Mouse (Mus musculus) MEL (cell line): ENCODE results near the gene Dop1a. TPM values are rescaled to one million over a fixed set of nuclear protein-coding genes. Genes with fewer than 3 reads are reported as not detected.

Experiments used
- DNase-seq: peaks from one replicate; pipeline ENCODE4 v3.0.0; 2011; ENCODE audit warnings: low read depth, low spot score
- H3K27ac ChIP-seq: 2 replicates; pipeline ENCODE4 v1.5.1; 2012; ENCODE audit warnings: low read depth, mild to moderate bottlenecking, control low read depth, low read length, moderate library complexity; ENCODE audit not compliant: control insufficient read depth
- H3K27me3 ChIP-seq, 2 experiments: fragments of 150-350 bp in 1 of 2; sonication (generic) in 1 of 2; 2 replicates each; pipeline ENCODE4 v1.6.1; 2012; ENCODE audit warnings: low read length in 2 of 2, mild to moderate bottlenecking in 2 of 2, improper control_type of control experiment in 1 of 2, moderate library complexity in 1 of 2; ENCODE audit not compliant: insufficient read depth in 2 of 2, control insufficient read depth in 1 of 2
- H3K36me3 ChIP-seq, 2 experiments: 2 replicates each; pipeline ENCODE4 v1.6.1; 2012 to 2014; ENCODE audit warnings: low read length in 2 of 2, improper control_type of control experiment in 1 of 2, inconsistent platforms in 1 of 2, mild to moderate bottlenecking in 1 of 2; ENCODE audit not compliant: insufficient read depth in 2 of 2, control insufficient read depth in 1 of 2
- H3K4me1 ChIP-seq, 2 experiments: fragments of 150-350 bp in 1 of 2; sonication (generic) in 1 of 2; 2 replicates each; pipeline ENCODE4 v1.6.1; 2012; ENCODE audit warnings: low read length in 2 of 2, improper control_type of control experiment in 1 of 2, mild to moderate bottlenecking in 1 of 2; ENCODE audit not compliant: insufficient read depth in 2 of 2, control insufficient read depth in 1 of 2
- H3K4me3 ChIP-seq, 2 experiments: fragments of 150-350 bp in 1 of 2; sonication (generic) in 1 of 2; 2 replicates each; pipeline ENCODE4 v1.5.1; 2012; ENCODE audit warnings: low read depth in 2 of 2, low read length in 2 of 2, mild to moderate bottlenecking in 2 of 2, moderate library complexity in 2 of 2, control low read depth in 1 of 2, improper control_type of control experiment in 1 of 2; ENCODE audit not compliant: control insufficient read depth in 1 of 2, insufficient read depth in 1 of 2
- H3K79me2 ChIP-seq: 2 replicates; pipeline ENCODE4 v1.6.1; 2012; ENCODE audit warnings: mild to moderate bottlenecking, low read length, moderate library complexity; ENCODE audit not compliant: control insufficient read depth, poor library complexity, insufficient read depth
- H3K9ac ChIP-seq: 2 replicates; pipeline ENCODE4 v1.6.1; 2012; ENCODE audit warnings: low read depth, mild to moderate bottlenecking, control low read depth, low read length, moderate library complexity; ENCODE audit not compliant: control insufficient read depth, poor library complexity, severe bottlenecking
- H3K9me3 ChIP-seq: fragments of 150-350 bp; sonication (generic); replicated peaks from 2 replicates; pipeline ENCODE4 v1.6.1; 2012; ENCODE audit warnings: mild to moderate bottlenecking, low read length, improper control_type of control experiment, moderate library complexity; ENCODE audit not compliant: insufficient read depth
- BHLHE40 ChIP-seq: IDR thresholded peaks from 2 replicates; pipeline ENCODE4 v1.6.1; 2012; ENCODE audit warnings: low read depth, mild to moderate bottlenecking, inconsistent platforms, low read length, improper control_type of control experiment, borderline replicate concordance
- CHD1 ChIP-seq: IDR thresholded peaks from 2 replicates; pipeline ENCODE4 v1.6.1; 2012; ENCODE audit warnings: low read depth, mild to moderate bottlenecking, inconsistent platforms, low read length, improper control_type of control experiment
- CHD2 ChIP-seq: IDR thresholded peaks from 2 replicates; pipeline ENCODE4 v1.6.1; 2011; ENCODE audit warnings: low read length, improper control_type of control experiment
- E2F4 ChIP-seq: IDR thresholded peaks from 2 replicates; pipeline ENCODE4 v1.6.1; 2011; ENCODE audit warnings: low read depth, low read length, improper control_type of control experiment, borderline replicate concordance
- ELF1 ChIP-seq: IDR thresholded peaks from 2 replicates; pipeline ENCODE4 v1.6.1; 2014; ENCODE audit warnings: low read depth, mild to moderate bottlenecking, inconsistent platforms, low read length, improper control_type of control experiment, moderate library complexity
- ETS1 ChIP-seq: IDR thresholded peaks from 2 replicates; pipeline ENCODE4 v1.6.1; 2012; ENCODE audit warnings: low read depth, mild to moderate bottlenecking, inconsistent platforms, low read length, improper control_type of control experiment, moderate library complexity
- GABPA ChIP-seq: IDR thresholded peaks from 2 replicates; pipeline ENCODE4 v1.6.1; 2012; ENCODE audit warnings: low read depth, mild to moderate bottlenecking, inconsistent platforms, low read length, improper control_type of control experiment, moderate library complexity
- HCFC1 ChIP-seq: IDR thresholded peaks from 2 replicates; pipeline ENCODE4 v1.6.1; 2012; ENCODE audit warnings: low read depth, mild to moderate bottlenecking, inconsistent platforms, low read length, improper control_type of control experiment, moderate library complexity
- JUND ChIP-seq: IDR thresholded peaks from 2 replicates; pipeline ENCODE4 v1.6.1; 2011; ENCODE audit warnings: low read depth, mild to moderate bottlenecking, improper control_type of control experiment, low read length
- KAT2A ChIP-seq: conservative IDR thresholded peaks from 2 replicates; pipeline ENCODE4 v1.6.1; 2012; ENCODE audit warnings: low read depth, low read length, improper control_type of control experiment, inconsistent platforms
- MAFK ChIP-seq: IDR thresholded peaks from 2 replicates; pipeline ENCODE4 v1.6.1; 2011; ENCODE audit warnings: low read depth, mild to moderate bottlenecking, low read length, improper control_type of control experiment, borderline replicate concordance
- MAX ChIP-seq: IDR thresholded peaks from 2 replicates; pipeline ENCODE4 v1.6.1; 2011; ENCODE audit warnings: low read length, improper control_type of control experiment
- MXI1 ChIP-seq: IDR thresholded peaks from 2 replicates; pipeline ENCODE4 v1.6.1; 2011; ENCODE audit warnings: mild to moderate bottlenecking, low read depth, low read length, improper control_type of control experiment
- NELFE ChIP-seq: IDR thresholded peaks from 2 replicates; pipeline ENCODE4 v1.6.1; 2011; ENCODE audit warnings: low read depth, low read length, improper control_type of control experiment
- NRF1 ChIP-seq: IDR thresholded peaks from 2 replicates; pipeline ENCODE4 v1.6.1; 2014; ENCODE audit warnings: low read depth, mild to moderate bottlenecking, inconsistent platforms, low read length, improper control_type of control experiment, moderate library complexity; ENCODE audit not compliant: poor library complexity, insufficient read depth, severe bottlenecking
- POLR2AphosphoS5 ChIP-seq: IDR thresholded peaks from 2 replicates; pipeline ENCODE4 v1.6.1; 2012; ENCODE audit warnings: low read depth, borderline replicate concordance, mild to moderate bottlenecking, inconsistent platforms, low read length, moderate library complexity, mixed read lengths
- RAD21 ChIP-seq: IDR thresholded peaks from 2 replicates; pipeline ENCODE4 v1.6.1; 2011; ENCODE audit warnings: mild to moderate bottlenecking, low read depth, low read length, improper control_type of control experiment
- RCOR1 ChIP-seq: IDR thresholded peaks from 2 replicates; pipeline ENCODE4 v1.6.1; 2012; ENCODE audit warnings: low read depth, mild to moderate bottlenecking, inconsistent platforms, low read length, improper control_type of control experiment
- SIN3A ChIP-seq: IDR thresholded peaks from 2 replicates; pipeline ENCODE4 v1.6.1; 2012; ENCODE audit warnings: low read length, improper control_type of control experiment, inconsistent platforms
- SMC3 ChIP-seq: IDR thresholded peaks from 2 replicates; pipeline ENCODE4 v1.6.1; 2011; ENCODE audit warnings: low read depth, low read length, improper control_type of control experiment
- TBP ChIP-seq: IDR thresholded peaks from 2 replicates; pipeline ENCODE4 v1.8.0; 2011; ENCODE audit warnings: low read depth, low read length, improper control_type of control experiment
- TCF12 ChIP-seq: IDR thresholded peaks from 2 replicates; pipeline ENCODE4 v1.6.1; 2014; ENCODE audit warnings: low read depth, mild to moderate bottlenecking, inconsistent platforms, low read length, improper control_type of control experiment, moderate library complexity
- UBTF ChIP-seq: IDR thresholded peaks from 2 replicates; pipeline ENCODE4 v1.6.1; 2012; ENCODE audit warnings: low read depth, mild to moderate bottlenecking, inconsistent platforms, low read length, improper control_type of control experiment, moderate library complexity, borderline replicate concordance; ENCODE audit not compliant: insufficient read depth
- USF1 ChIP-seq: IDR thresholded peaks from 2 replicates; pipeline ENCODE4 v1.6.1; 2014; ENCODE audit warnings: low read depth, mild to moderate bottlenecking, inconsistent platforms, low read length, improper control_type of control experiment, moderate library complexity
- USF2 ChIP-seq, 2 experiments: IDR thresholded peaks; 2 replicates each; pipeline ENCODE4 v1.6.1; 2011 to 2012; ENCODE audit warnings: improper control_type of control experiment in 2 of 2, low read length in 2 of 2, borderline replicate concordance in 1 of 2, inconsistent platforms in 1 of 2, low read depth in 1 of 2, mild to moderate bottlenecking in 1 of 2; ENCODE audit not compliant: insufficient read depth in 1 of 2
- ZMIZ1 ChIP-seq: IDR thresholded peaks from 2 replicates; pipeline ENCODE4 v1.6.1; 2012; ENCODE audit warnings: low read depth, mild to moderate bottlenecking, inconsistent platforms, low read length, improper control_type of control experiment, moderate library complexity
- polyA plus RNA-seq, 2 experiments: library from polyadenylated mRNA; stranded (reverse) in 1 of 2; unstranded in 1 of 2; fragments of >175 nt in 1 of 2; fragments of >200 nt in 1 of 2; gene quantifications; 2 replicates each; pipeline versions ENCODE4 v1.2.1 to v1.2.4; 2012; ENCODE audit warnings: low replicate concordance in 2 of 2, low read depth in 1 of 2; ENCODE audit not compliant: insufficient read length in 2 of 2, insufficient read depth in 1 of 2, missing spikeins in 1 of 2
- total RNA-seq: library from RNA; depleted of rRNA; stranded (reverse); fragments of 300-350 nt; gene quantifications from 2 replicates; pipeline ENCODE4 v1.2.3, GENCODE M21; 2012

Dop1a gene
- total and polyA plus RNA-seq, 3 experiments, result 15.0 to 16.8 TPM; not detected in 1

GRCm38 (mm10) chr9:86571540-86572135, 104.7 kb downstream of the Dop1a start, which contains the start of the genes Pgm3 and Rwdd2a (continued):
- TF ChIP-seq JUND, result no peak
- peak; percentile 89 for TF ChIP-seq ELF1
- TF ChIP-seq MAFK, result no peak
- TF ChIP-seq SIN3A, result 0 out of 2 replicates have a peak, but pooled peaks have one; percentile 59
- TF ChIP-seq HCFC1, result peak; percentile 70
- no peak for TF ChIP-seq SMC3
- TF ChIP-seq MAX, result 0 out of 2 replicates have a peak, but pooled peaks have one; percentile 25
- TF ChIP-seq NELFE, result peak; percentile 85
- TF ChIP-seq GABPA, result no peak
- TF ChIP-seq ETS1, result no peak
- TF ChIP-seq, all 39 proteins: peak for 12

GRCm38 (mm10) chr9:86572196-86572595, 105.2 kb downstream of the Dop1a start:
- H3K27ac ChIP-seq, result no peak overlapping the region
- no peaks in the 10 kb centered on the region; a peak in 1 of 4 replicates for H3K36me3 ChIP-seq
- H3K4me1 ChIP-seq, result peaks cover 0 to 6% of the 10 kb centered on the region in 2 experiments; a peak in 2 of 4 replicates
- no peaks in the 10 kb centered on the region for H3K27me3 ChIP-seq
- peaks cover 2% of the 10 kb centered on the region; the same call in 1 of the 2 replicates for H3K79me2 ChIP-seq
- H3K4me3 ChIP-seq, result peak overlapping the region; percentile 96 to 98
- TF ChIP-seq CHD1 (no peak), ZMIZ1 (no peak), CHD2 (no peak), RCOR1 (no peak), UBTF (no peak), BHLHE40 (no peak), MXI1 (no peak), TBP (no peak), RAD21 (no peak), KAT2A (no peak), POLR2AphosphoS5 (no peak), HCFC1 (no peak), USF2 (IDR thresholded peaks at IDR 0.05; ENCODE audit: borderline replicate concordance in 1 of 2, insufficient read depth in 1 of 2, low read depth in 1 of 2, low read length in 2 of 2) (no peak), TCF12 (no peak), JUND (no peak), E2F4 (no peak), USF1 (no peak), GABPA (no peak), NRF1 (no peak), SIN3A (no peak)
- TF ChIP-seq, all 39 proteins: peak for 0
- no peaks in the 10 kb centered on the region for H3K9me3 ChIP-seq
- DNase-seq, result no peak
- peak overlapping the region; percentile 76 for H3K9ac ChIP-seq
